Mouse (Mus musculus): ENCODE measurements around the gene Dio1. TPM values are rescaled to one million over a fixed set of nuclear protein-coding genes. Genes with fewer than 3 reads are reported as not detected.

Dio1 gene
- polyA plus RNA-seq (2017; shearing (Covaris generic)), result under 1 TPM in 1 of 2 experiments, not detected in 1; 0.82 TPM

GRCm38 (mm10) chr4:107306966-107307365 is at the start of gene Dio1:
Gene Dio1 (minus strand): TSS chr4:107307169.

GRCm38 (mm10) chr4:107313690-107314478 is 6.9 kb upstream of the Dio1 start, which contains the start of gene Yipf1:
Gene Yipf1 (plus strand): TSS chr4:107314363.

DNA sequence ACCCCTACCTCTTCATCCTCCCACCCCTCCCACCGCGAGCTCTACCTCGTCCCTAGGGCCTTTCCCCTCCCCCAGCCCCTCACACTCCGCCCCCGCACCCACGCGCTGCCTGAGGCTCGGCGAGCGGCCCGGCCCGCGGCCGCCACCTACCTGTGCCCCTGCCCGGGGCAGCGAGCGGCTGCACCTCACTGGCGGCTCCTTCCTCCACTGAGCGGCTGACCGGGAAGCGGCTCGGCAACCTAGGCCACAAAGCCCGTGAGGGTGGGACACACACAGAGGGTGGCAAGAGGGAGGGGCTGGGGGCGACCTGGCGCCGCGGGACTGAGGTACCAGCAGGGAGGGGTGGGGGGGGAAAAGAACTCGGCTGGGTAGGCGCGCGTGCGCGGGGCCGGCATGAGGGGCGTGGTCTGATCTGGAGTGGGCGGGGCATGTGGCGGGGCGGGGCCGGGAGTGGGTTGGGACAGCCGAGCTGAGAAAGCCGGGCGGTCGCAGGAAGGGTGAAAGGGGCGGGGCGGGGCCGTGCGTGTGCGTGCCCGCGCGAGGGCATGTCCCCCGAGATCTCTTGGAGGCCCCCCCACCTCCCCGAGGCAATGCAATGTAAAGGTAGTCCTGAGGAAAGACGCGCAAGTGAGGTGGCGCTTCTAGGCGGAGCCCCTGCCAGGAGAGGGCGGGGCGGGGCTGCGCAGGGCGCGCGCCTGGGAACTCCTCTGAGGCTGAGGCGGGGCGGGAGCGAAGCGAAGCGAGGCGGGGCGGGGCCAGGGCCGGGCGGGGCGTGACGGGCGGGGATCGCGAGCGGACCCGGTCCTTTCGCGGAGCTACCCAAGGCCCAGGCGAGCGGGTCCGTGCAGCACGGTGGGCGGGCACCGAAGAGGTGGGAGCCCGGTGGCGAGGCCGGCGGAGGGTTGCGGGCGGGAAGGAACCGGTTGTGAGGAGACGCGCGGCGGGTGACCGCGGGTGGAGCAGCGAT is 53.6 kb downstream of the Dio1 start, which contains the start of the genes Lrrc42 and Hspb11:
Gene Lrrc42 (minus strand): TSS at position 408 of the 967 bp plus-strand sequence.
Gene Hspb11 (plus strand): TSS at position 469 of the 967 bp plus-strand sequence.

Other genes starting within 250 kb of the Dio1 start
- 10 to 100 TPM; 62.8 to 67.5 TPM for gene Mrpl37, start 240.3 kb downstream of the Dio1 start, polyA plus RNA-seq (2017; shearing (Covaris generic))
- 1 to 10 TPM; 8.2 to 9.0 TPM for gene Cyb5rl, start 240.2 kb downstream of the Dio1 start, polyA plus RNA-seq (2017; shearing (Covaris generic))
- gene Cdcp2, start 210.3 kb downstream of the Dio1 start, polyA plus RNA-seq (2017; shearing (Covaris generic)), result 1 to 10 TPM in 1 of 2 experiments, not detected in 1; 1.2 TPM
- 100 to 1,000 TPM; 395 to 444 TPM for gene Tmem59, start 128.8 kb downstream of the Dio1 start, polyA plus RNA-seq (2017; shearing (Covaris generic))
- 10 to 100 TPM; 18.4 to 18.6 TPM for gene Tceanc2, start 128.1 kb downstream of the Dio1 start, polyA plus RNA-seq (2017; shearing (Covaris generic))
- not detected for gene Ldlrad1, start 98.0 kb downstream of the Dio1 start, polyA plus RNA-seq (2017; shearing (Covaris generic))
- 10 to 100 TPM; 27.0 to 29.8 TPM for gene Lrrc42, start 53.6 kb downstream of the Dio1 start, polyA plus RNA-seq (2017; shearing (Covaris generic))
- gene Hspb11, start 53.6 kb downstream of the Dio1 start, polyA plus RNA-seq (2017; shearing (Covaris generic)), result 10 to 100 TPM; 12.4 to 16.4 TPM
- 100 to 1,000 TPM; 111 to 112 TPM for gene Yipf1, start 7.2 kb upstream of the Dio1 start, polyA plus RNA-seq (2017; shearing (Covaris generic))
- 1 to 10 TPM; 6.8 to 7.9 TPM for gene Ndc1, start 60.6 kb upstream of the Dio1 start, polyA plus RNA-seq (2017; shearing (Covaris generic))
- 1 to 10 TPM in 1 of 2 experiments, not detected in 1; 1.5 TPM for gene Glis1, start 127.4 kb upstream of the Dio1 start, polyA plus RNA-seq (2017; shearing (Covaris generic))